Mouse (Mus musculus): ENCODE measurements at regions not wholly inside any gene's neighbourhood (a gene's known extent, or its start where the extent isn't known, plus 50 kb on each side); places are given as distances from the start of the nearest gene placed in this dataset.

- DNase-seq, result no peak
These were observed 133.3 kb downstream of the Ptger3 start for GRCm38 (mm10) chr3:157699961-157700360.

GRCm38 (mm10) chr3:157698529-157698928, 131.8 kb downstream of the Ptger3 start:
- DNase-seq, result no peak

DNA sequence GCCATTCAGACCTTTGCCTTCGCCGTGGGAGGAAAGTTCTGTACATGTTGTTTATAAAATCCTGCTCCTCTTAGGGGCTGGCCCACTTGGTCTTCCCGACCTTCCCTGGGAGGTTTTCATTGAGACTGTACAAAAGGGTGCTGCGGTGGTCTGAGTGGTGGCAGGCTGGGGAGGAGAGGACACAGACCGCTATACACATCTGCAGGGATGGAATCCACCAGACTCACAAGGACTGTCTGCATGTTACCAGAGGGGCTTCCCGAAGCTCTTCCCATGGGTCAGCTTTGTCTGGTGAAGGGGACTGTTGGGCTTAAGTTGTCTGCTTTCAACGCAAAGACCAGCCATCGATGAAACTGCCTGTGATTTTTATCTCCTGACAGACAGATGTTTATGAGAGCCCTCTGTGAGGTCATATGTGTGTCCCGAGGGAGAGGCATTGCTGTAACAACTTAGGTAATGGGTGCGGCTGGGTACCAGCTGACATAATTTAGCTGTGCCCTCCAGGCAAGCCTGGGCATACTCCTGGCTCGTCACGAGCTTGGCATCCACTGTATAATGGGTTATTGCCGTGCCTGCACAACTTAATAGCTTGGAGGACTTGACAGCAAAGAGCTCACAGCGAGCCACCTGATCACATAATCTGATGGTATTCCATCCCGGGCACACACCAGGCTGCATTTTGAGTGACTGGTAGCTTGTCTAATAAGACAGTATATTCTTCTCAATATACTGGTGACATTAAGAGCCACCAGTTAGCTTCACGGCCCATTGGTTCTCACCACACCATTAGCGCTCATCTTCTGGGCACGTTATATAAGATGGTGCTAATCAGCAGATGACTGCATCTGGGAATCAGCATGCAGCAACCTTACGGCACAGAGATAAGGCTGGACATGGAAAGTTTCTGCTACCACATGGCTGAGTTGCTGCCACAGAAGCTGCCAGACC, 128.7 kb downstream of the Ptger3 start:
- DNase-seq, result no peak
